Mouse (Mus musculus) heart, postnatal 0 days (tissue): Measurements from ENCODE around the gene Fam178b.

Source experiments
- CTCF ChIP-seq: IDR thresholded peaks from 2 replicates; pipeline ENCODE4 v1.5.1; 2016; ENCODE audit warnings: antibody characterized with exemption, control low read depth, low read depth
- EP300 ChIP-seq: IDR thresholded peaks from 2 replicates; pipeline ENCODE4 v1.6.1; 2016; ENCODE audit warnings: antibody characterized with exemption, low read depth

DNA sequence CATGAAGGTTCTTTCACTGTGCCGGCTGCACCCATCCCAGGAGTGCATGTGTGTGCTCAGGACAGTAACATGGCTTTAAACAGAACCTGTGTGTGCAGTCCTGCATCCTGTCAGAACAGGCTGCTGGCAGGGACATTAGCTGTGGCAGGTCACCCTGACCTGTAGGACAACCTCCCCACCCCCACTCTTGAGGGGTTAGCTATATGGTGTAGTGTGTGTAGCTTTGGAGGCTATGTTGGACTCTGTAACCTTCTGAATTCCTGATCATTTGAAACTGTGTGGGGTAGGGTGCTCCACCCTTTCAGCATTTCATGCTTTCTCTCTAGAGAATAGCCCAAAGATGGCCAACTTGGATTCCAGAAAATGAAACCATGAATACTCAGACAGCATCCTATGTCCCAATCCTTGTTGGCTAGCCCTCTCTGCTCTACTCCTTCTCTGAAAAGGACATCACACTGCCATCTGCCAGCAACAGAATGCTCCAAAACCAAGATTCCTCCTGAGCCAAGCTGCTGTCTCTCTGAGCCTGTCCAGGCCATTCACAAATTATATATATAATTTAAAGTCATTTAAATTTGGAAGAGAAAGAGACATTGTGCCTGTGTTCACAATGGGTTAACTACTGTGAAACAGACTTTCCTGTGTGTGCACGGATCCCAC, 47.0 kb downstream of the Fam178b start:
- TF ChIP-seq CTCF, result no peak
- no peak for TF ChIP-seq EP300
